Mouse (Mus musculus) heart, embryonic 15.5 days (tissue): ENCODE data around the gene Gpr25. TPM values are rescaled to one million over a fixed set of nuclear protein-coding genes. Genes with fewer than 3 reads are reported as not detected.

Experiments used
- ATAC-seq: fragments of 200-750 bp; cut with Nextera tagmentation; replicated peaks from 2 replicates; pipeline ENCODE4 v1.8.0; 2017; ENCODE audit warnings: low read depth, moderate TSS enrichment; ENCODE audit not compliant: insufficient number of reproducible peaks, insufficient read depth, low FRiP score
- H3K27ac ChIP-seq: fragments of 300-500 bp; sonication (generic); 2 replicates; pipeline ENCODE4 v1.5.1; 2015; ENCODE audit warnings: mild to moderate bottlenecking, inconsistent platforms
- H3K27me3 ChIP-seq: fragments of 300-500 bp; sonication (generic); 2 replicates; pipeline ENCODE4 v1.6.1; 2015; ENCODE audit warnings: inconsistent platforms
- H3K36me3 ChIP-seq: fragments of 300-500 bp; sonication (generic); 2 replicates; pipeline ENCODE4 v1.6.1; 2015; ENCODE audit warnings: mild to moderate bottlenecking, inconsistent platforms
- H3K4me1 ChIP-seq: fragments of 300-500 bp; sonication (generic); replicated peaks from 2 replicates; pipeline ENCODE4 v1.6.1; 2015; ENCODE audit warnings: inconsistent platforms
- H3K4me2 ChIP-seq: fragments of 300-500 bp; sonication (generic); 2 replicates; pipeline ENCODE4 v1.6.1; 2015; ENCODE audit warnings: inconsistent platforms, mild to moderate bottlenecking, moderate library complexity
- H3K4me3 ChIP-seq: fragments of 300-500 bp; sonication (generic); 2 replicates; pipeline ENCODE4 v1.5.1; 2015; ENCODE audit warnings: mild to moderate bottlenecking, inconsistent platforms
- H3K9ac ChIP-seq: fragments of 300-500 bp; sonication (generic); 2 replicates; pipeline ENCODE4 v1.6.1; 2015; ENCODE audit warnings: mild to moderate bottlenecking, inconsistent platforms
- H3K9me3 ChIP-seq: fragments of 300-500 bp; sonication (generic); replicated peaks from 2 replicates; pipeline ENCODE4 v1.6.1; 2016; ENCODE audit warnings: inconsistent platforms
- WGBS: fragments of 180-500 bp; shearing (Covaris S2); methylation state at CpG from one replicate; pipeline ENCODE4 v1.1.7; 2015; ENCODE audit warnings: mixed read lengths; 5-methylcytosine and 5-hydroxymethylcytosine counted together
- polyA plus RNA-seq: library from polyadenylated mRNA; unstranded; fragments of >200 nt; fragmentation: Nextera tagmentation; extraction: Ambion mirVana; gene quantifications from 2 replicates; pipeline ENCODE4 v1.2.1, GENCODE M21; 2015

The Gpr25 gene
- polyA plus RNA-seq, 1 experiment from 2014 or later = 0.15 TPM

- Histone ChIP-seq H3K36me3 (no peaks in the 10 kb centered on the region), H3K4me2 (no peak overlapping the region), H3K27me3 (peaks cover 68% of the 10 kb centered on the region), H3K9ac (no peak overlapping the region), H3K4me3 (no peak overlapping the region), H3K9me3 (no peaks in the 10 kb centered on the region), H3K4me1 (peaks cover 23% of the 10 kb centered on the region), H3K27ac (no peak overlapping the region)
- ATAC-seq = no peak
- WGBS = 72% methylated on average over 9 of the region's 9 CpGs
Measured at GRCm38 (mm10) chr1:136258495-136258894, 2.2 kb downstream of the Gpr25 start.

GRCm38 (mm10) chr1:136255657-136256056 lies 5.0 kb downstream of the Gpr25 start:
- H3K4me3 ChIP-seq = no peak overlapping the region
- no peak overlapping the region for H3K27ac ChIP-seq
- H3K36me3 ChIP-seq = no peaks in the 10 kb centered on the region
- 23% methylated on average over 8 of the region's 8 CpGs for WGBS
- peaks cover 21% of the 10 kb centered on the region for H3K4me1 ChIP-seq
- peaks cover 48% of the 10 kb centered on the region for H3K27me3 ChIP-seq
- H3K9me3 ChIP-seq = no peaks in the 10 kb centered on the region
- ATAC-seq = no peak
- no peak overlapping the region for H3K9ac ChIP-seq
- no peak overlapping the region for H3K4me2 ChIP-seq

- ATAC-seq = no peak
- no peak overlapping the region for H3K9ac ChIP-seq
- H3K36me3 ChIP-seq = no peaks in the 10 kb centered on the region
- peaks cover 43% of the 10 kb centered on the region for H3K27me3 ChIP-seq
- no peak overlapping the region for H3K4me2 ChIP-seq
- 31% methylated on average over 6 of the region's 6 CpGs for WGBS
- H3K4me3 ChIP-seq = no peak overlapping the region
- H3K27ac ChIP-seq = no peak overlapping the region
- H3K9me3 ChIP-seq = no peaks in the 10 kb centered on the region
- H3K4me1 ChIP-seq = peaks cover 16% of the 10 kb centered on the region
Measured at GRCm38 (mm10) chr1:136255174-136255573, 5.5 kb downstream of the Gpr25 start.

- Histone ChIP-seq H3K36me3 (no peaks in the 10 kb centered on the region), H3K4me2 (no peak overlapping the region), H3K27ac (no peak overlapping the region)
Measured at GRCm38 (mm10) chr1:136254503-136255065, 6.1 kb downstream of the Gpr25 start.

GRCm38 (mm10) chr1:136253472-136253871 lies 7.2 kb downstream of the Gpr25 start:
- Histone ChIP-seq H3K27ac (no peak overlapping the region; the same call in 1 of the 2 replicates), H3K9ac (no peak overlapping the region), H3K36me3 (no peaks in the 10 kb centered on the region), H3K9me3 (no peaks in the 10 kb centered on the region), H3K4me2 (no peak overlapping the region), H3K4me3 (no peak overlapping the region), H3K27me3 (peaks cover 27% of the 10 kb centered on the region), H3K4me1 (0 out of 2 replicates have a peak, but pooled peaks cover 7% of the 10 kb centered on the region)
- no peak for ATAC-seq
- WGBS = 15% methylated on average over 2 of the region's 2 CpGs

More at GRCm38 (mm10) chr1:136254503-136255065, 6.1 kb downstream of the Gpr25 start:
- H3K9me3 ChIP-seq = no peaks in the 10 kb centered on the region
- no peak for ATAC-seq
- peaks cover 37% of the 10 kb centered on the region for H3K27me3 ChIP-seq
- WGBS = 77% methylated on average over 10 of the region's 10 CpGs
- H3K9ac ChIP-seq = no peak overlapping the region
- H3K4me1 ChIP-seq = peaks cover 10% of the 10 kb centered on the region
- H3K4me3 ChIP-seq = no peak overlapping the region

GRCm38 (mm10) chr1:136249662-136250061 lies 11.0 kb downstream of the Gpr25 start:
- Histone ChIP-seq H3K4me3 (no peak overlapping the region), H3K9me3 (no peaks in the 10 kb centered on the region), H3K27ac (no peak overlapping the region), H3K36me3 (no peaks in the 10 kb centered on the region), H3K4me1 (no peaks in the 10 kb centered on the region), H3K4me2 (no peak overlapping the region), H3K9ac (no peak overlapping the region), H3K27me3 (no peaks in the 10 kb centered on the region)
- WGBS = 56% methylated on average over 5 of the region's 5 CpGs
- ATAC-seq = no peak

- Histone ChIP-seq H3K9me3 (no peaks in the 10 kb centered on the region), H3K4me1 (no peaks in the 10 kb centered on the region), H3K27me3 (no peaks in the 10 kb centered on the region), H3K27ac (no peak overlapping the region), H3K4me3 (no peak overlapping the region), H3K36me3 (no peaks in the 10 kb centered on the region), H3K9ac (no peak overlapping the region), H3K4me2 (no peak overlapping the region)
- no peak for ATAC-seq
- 82% methylated on average over 5 of the region's 5 CpGs for WGBS
Measured at GRCm38 (mm10) chr1:136247393-136247792, 13.3 kb downstream of the Gpr25 start.

- no peak for ATAC-seq
- Histone ChIP-seq H3K4me3 (no peak overlapping the region), H3K9ac (no peak overlapping the region), H3K9me3 (no peaks in the 10 kb centered on the region), H3K36me3 (no peaks in the 10 kb centered on the region), H3K4me1 (no peaks in the 10 kb centered on the region), H3K4me2 (no peak overlapping the region), H3K27ac (no peak overlapping the region), H3K27me3 (no peaks in the 10 kb centered on the region)
- 61% methylated on average over 5 of the region's 5 CpGs for WGBS
Measured at GRCm38 (mm10) chr1:136244469-136244868, 16.2 kb downstream of the Gpr25 start.

- ATAC-seq = no peak
- no peak overlapping the region for H3K4me3 ChIP-seq
- no peak overlapping the region for H3K9ac ChIP-seq
- no peaks in the 10 kb centered on the region for H3K36me3 ChIP-seq
- H3K9me3 ChIP-seq = no peaks in the 10 kb centered on the region
- 77% methylated on average over 7 of the region's 7 CpGs for WGBS
- H3K4me2 ChIP-seq = no peak overlapping the region
- no peaks in the 10 kb centered on the region for H3K4me1 ChIP-seq
- no peak overlapping the region for H3K27ac ChIP-seq
- no peaks in the 10 kb centered on the region for H3K27me3 ChIP-seq
Measured at GRCm38 (mm10) chr1:136241801-136242200, 18.9 kb downstream of the Gpr25 start.

GRCm38 (mm10) chr1:136238495-136238894 lies 22.2 kb downstream of the Gpr25 start:
- Histone ChIP-seq H3K27me3 (peaks cover 6% of the 10 kb centered on the region), H3K36me3 (no peaks in the 10 kb centered on the region), H3K4me3 (no peak overlapping the region), H3K4me1 (peaks cover 13% of the 10 kb centered on the region), H3K27ac (no peak overlapping the region), H3K9ac (no peak overlapping the region), H3K9me3 (no peaks in the 10 kb centered on the region), H3K4me2 (no peak overlapping the region)
- 80% methylated on average over 4 of the region's 4 CpGs for WGBS
- no peak for ATAC-seq

- Histone ChIP-seq H3K36me3 (no peaks in the 10 kb centered on the region), H3K4me1 (peaks cover 19% of the 10 kb centered on the region), H3K27me3 (peaks cover 35% of the 10 kb centered on the region), H3K27ac (no peak overlapping the region), H3K4me3 (peak overlapping the region; percentile 62), H3K4me2 (peak overlapping the region; percentile 85), H3K9ac (peak overlapping the region; percentile 56), H3K9me3 (no peaks in the 10 kb centered on the region)
- ATAC-seq = no peak
- WGBS = 4% methylated on average over 9 of the region's 9 CpGs
Measured at GRCm38 (mm10) chr1:136234595-136235092, 26.0 kb downstream of the Gpr25 start.
